Mouse (Mus musculus) testis, postnatal 10 days (tissue): Measurements from ENCODE around the gene Tm2d1.

Source experiments
- DNase-seq: peaks from one replicate; pipeline ENCODE4 v3.0.0; 2021; ENCODE audit warnings: low spot score

The Tm2d1 gene

DNA sequence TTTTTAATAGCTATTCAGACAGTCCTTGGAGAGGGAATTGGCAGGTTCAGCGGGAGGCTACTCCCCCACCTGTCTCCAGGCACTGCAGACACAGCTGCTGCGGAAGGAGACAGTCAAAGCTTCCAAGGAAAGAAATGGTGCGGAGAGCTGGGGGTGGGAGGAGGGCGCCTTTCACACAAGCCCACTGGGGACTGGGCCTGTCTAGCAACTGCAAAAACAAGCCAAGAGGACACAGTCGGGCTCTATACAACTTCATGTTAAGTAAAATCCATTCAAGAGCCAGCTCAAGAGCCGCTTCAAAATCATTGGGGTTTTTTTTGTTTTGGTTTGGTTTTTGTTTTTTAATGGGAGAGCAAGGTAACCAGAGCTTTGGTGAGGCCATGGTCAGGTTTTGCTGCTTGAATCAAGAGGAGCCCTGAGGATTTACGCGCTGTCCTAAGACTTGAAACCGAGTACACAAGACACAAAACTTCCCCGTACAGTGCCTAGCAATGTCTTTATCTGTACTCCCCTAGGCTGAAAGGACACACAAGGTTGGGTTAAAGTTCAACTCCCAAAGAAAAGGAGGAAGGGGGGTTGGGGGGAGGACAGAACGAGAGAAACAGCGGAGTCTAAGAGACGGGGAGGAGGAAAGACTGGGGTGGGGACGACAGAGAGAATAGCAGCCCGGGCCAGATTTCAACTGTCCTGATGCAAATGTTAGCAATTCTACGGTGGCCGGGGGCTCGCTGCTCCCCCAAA lies 61.6 kb downstream of the Tm2d1 start:
- peak; percentile 70 for DNase-seq

DNA sequence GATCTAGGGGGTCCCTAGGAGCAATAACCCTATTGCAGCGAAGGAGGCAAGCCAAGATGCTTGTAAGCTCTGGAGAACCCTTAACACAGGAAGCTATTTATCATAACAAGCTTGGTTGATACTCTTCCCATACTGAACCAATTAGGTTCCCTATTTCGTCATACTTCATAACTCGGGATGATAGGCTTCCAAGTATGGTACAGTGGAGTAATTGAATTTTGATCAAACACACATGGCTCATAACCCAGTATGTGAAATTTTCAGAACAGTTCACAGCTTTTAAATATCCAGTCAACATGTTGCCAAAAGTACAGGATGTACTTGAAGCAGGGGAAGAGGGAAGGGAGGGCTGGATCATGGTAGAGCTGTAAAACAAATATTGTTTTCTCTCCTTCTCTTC lies 64.3 kb downstream of the Tm2d1 start:
- no peak for DNase-seq

DNA sequence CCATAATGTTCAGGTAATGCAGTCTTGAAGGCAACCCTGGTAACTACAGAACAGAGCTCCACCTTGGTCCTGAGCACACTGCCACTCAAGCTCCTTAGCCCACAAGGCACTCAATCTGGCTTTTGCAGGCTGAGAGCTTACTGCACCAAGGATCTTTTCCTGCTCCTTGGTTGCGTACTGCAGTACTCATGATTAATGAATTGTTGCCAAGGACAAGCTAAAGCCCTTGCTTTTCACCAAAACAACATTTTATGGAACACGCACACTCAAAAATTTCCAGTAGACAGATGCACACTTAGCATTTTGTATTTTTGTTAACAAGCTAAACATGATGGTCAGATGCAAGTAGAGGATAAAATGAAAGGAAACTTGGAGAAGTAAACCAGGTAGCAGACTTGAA lies 66.0 kb downstream of the Tm2d1 start:
- DNase-seq = no peak
